Mouse (Mus musculus) fat pad, adult 2 months (tissue): ENCODE data around the gene Nrxn3.

Experiments used
- DNase-seq: peaks from one replicate; pipeline ENCODE4 v3.0.0-alpha.2; 2011; ENCODE audit warnings: low read depth, low spot score; ENCODE audit errors: extremely low read depth

The Nrxn3 gene

DNA sequence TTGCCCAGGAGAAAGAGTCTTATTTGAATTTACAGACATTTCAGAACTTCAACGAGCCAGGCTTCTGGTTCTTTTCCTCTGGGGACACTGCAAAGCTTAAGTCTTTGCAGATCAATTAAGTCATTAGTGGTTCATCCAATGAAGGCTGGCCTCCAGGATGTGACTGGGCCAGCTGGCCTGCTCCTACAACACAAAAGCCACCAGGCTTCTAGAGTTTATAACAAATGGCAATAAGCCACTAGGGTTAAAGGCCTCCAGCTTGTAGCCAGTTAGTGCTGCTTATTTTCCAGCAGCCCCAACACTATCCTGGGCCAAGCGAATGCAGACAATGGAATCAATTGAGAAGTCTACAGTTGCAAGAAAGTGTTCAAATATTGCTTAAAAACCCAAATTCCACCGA, 1304.3 kb downstream of the Nrxn3 start:
- no peak for DNase-seq

DNA sequence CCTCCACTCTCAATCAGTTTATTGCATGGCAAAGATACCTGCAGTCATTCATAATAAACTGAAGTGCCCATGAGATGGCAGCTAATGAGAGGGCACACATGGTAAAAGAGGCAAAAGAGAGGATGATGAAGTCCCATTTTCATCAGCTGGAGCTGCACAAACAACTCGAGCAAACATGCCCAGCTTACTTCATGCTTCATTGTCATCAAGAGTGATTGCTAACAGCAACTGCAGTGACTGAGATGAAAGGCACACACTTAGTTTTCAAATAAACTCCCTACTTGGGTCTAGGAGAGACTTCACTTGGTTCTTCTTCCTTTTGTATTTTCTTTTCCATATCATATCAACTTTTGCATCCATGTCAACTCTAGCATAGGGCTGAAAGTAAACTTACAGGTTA, 1318.4 kb downstream of the Nrxn3 start:
- no peak for DNase-seq

DNA sequence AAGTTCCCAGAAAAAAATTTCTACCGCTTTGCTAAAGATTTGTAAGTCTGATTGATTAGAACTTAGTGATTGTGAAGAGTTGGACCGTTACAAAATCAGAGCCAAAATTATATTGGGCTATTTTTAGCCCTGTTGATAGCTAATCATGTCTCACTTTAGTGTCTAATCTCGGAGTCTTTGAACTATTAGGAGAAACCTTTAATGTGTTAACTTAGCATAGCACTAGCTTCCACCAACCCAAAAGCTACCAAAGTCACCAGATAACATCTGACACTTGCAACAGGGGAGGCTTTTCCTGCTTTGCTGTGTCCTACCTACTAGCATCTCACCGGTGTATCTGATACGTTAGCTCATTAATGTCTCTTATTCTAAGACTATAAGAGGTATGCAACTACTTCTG, 1333.6 kb downstream of the Nrxn3 start:
- no peak for DNase-seq

DNA sequence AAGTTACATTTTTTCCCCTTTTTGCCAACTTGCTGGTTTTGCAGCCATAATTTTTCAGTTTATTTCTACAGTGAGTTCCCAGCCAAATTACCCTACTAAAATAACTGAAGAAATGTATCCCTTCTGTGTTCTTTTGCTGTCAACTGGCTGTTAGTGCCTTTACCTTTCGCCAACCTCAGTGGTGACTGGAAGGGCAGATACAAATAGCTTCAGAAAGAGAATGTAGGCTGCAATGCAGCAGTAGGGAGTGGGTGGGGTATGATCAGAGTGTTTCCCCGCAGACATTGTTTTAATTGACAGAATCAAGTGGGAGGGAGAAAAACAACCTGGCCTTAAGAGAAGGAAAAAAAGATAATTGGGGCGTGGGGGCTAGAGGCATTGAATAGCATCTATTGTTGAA, 1337.1 kb downstream of the Nrxn3 start:
- no peak for DNase-seq

DNA sequence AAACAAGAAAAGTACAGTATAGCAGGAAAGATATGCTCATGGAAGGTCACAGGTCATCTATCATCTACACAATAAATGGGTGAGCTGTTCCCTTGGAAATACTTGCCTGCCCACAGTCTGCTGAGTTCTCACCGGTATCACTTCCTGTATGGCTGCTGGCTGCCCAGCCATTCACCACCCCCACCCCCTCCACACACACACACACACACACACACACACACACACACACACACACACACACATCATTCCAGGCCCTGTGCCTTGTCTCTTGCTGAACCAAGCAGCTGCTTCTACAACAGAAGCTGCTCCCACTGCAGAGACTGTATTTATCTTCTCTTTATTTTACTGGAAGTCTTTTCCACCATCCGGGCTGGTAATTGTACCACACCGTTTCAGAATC, 1338.6 kb downstream of the Nrxn3 start:
- no peak for DNase-seq

DNA sequence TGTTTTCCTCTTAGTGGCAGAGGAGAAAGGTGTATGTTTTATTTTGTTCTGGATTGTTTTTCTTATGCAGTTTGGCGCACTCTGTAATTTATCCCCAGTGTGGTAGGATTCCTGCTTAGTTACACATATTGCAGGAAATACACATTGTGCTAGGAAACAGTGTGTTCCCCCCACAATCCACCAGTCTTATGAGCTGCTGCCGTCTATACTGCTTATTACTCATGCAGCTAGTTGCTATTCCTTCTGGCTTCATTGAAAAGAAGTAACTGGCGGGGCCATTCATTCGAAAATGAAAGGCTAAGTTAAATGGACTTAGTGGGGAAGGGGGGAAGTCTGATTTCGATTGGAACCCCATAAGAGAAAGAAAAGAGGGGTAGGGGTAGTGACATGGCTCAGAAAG, 1339.5 kb downstream of the Nrxn3 start:
- no peak for DNase-seq

DNA sequence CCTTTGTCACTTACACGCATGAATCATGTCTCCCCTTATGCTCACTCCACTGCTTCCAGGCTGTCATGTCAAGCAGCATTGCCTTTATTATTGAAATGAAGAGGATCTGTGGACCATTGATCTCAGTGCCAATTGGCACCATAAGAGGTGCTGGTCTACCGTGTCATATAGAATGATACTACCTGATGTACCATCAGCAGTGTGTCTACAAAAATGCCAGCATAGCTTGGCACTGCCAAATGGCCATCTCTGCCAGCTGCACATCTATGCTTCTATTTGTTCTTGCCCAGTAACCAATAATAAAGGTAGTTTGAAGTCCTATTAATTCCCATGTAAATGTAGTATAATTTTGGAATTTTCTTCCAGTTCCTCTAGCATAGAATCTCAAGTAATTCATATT, 1340.8 kb downstream of the Nrxn3 start:
- DNase-seq = no peak

DNA sequence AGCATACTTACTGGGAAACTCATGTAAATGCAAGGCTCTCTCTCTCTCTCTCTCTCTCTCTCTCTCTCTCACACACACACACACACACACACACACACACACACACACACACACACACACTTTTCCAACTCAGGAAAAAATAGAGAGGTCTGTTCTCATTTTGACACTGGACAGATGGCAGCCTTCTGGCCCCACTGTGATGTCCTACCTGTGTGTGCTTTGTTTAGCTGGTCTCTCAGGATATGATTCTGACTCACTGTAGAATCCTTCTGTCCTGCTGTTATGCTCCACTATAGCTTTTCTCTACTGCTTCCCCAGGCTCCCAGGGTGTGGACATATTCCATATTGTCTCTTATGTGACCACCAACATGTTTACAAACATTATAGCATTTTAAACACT, 1363.2 kb downstream of the Nrxn3 start:
- no peak for DNase-seq

DNA sequence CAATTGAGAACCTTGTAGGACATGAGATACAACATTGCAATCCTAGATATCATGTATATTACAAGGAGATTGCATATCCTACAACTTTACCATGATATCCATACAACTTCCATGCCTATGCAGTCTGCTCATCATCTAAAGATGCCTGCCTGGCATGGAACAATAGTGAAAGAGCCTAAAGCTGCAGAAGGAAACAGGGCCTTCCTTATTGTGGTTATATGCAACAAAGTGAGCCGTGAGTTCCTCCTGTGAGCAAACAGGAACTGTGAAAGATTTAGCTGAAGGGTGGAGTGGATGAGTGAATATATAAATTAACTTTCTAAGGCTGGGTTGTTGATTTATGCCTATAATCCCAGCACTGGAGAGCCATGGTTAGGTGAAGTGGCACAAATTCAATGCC, 1373.1 kb downstream of the Nrxn3 start:
- no peak for DNase-seq

DNA sequence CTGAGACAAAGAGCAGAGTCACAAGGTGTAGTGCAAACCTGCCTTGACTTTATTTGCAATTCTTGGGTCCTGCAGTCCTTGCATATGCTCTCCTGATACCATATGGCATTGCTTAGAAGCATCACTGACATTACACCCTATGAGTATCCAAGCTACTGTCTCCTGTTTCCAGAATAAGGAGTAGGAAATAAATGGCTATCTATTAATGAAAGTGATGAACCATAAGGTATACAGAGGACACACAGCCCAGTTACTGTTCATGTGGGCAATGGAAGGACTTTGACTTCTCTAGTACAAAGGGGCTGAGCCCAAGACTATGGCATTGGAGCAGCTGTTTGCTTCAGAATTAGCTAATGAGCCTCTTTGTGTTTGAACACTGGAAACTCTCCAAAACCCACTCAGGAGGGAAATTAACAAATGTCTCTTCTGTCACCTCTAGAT, 1390.7 kb downstream of the Nrxn3 start:
- DNase-seq = no peak

DNA sequence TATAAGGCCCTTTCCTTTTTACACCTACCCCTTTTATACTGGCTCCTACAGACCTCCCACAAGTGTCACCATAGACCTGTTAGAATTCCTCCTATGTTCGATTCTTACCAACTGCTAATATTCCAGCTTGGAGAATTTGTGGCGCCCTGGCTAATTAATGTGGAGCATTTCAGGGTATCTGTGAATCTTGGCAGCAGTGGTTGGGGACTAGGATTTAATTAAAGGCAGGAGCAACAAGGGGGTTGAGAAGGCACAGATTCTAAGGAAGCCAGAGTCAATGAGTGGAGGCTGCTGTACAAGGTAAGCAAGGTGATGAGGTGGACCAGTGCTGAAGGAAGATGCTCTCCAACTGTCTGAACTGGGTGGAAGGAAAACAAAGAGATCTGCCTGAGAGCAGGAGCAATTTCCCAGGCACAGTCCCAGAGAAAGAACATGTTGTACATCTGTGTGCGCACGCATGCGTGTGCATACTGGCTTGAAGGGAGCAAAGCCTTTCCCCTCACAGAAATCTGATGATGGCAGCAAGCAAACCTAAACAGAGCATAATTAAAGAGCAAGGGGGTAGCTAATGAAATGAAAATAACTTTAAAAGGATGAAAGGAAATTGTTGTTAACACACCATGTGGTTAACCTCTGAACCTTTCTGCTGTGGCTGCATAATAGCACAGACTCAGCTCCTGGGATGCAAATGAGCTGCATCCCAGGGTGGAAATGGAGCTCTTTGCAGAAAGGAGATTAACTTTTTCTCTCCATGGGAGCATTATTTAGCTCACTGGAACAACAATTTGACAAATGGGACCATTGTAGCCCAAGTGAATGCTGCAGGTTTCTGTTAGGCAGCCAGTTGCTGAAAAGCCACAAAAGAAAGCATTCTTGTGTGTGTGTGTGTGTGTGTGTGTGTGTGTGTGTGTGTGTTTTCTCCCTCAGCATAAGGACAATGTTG, 1409.5 kb downstream of the Nrxn3 start:
- no peak for DNase-seq

DNA sequence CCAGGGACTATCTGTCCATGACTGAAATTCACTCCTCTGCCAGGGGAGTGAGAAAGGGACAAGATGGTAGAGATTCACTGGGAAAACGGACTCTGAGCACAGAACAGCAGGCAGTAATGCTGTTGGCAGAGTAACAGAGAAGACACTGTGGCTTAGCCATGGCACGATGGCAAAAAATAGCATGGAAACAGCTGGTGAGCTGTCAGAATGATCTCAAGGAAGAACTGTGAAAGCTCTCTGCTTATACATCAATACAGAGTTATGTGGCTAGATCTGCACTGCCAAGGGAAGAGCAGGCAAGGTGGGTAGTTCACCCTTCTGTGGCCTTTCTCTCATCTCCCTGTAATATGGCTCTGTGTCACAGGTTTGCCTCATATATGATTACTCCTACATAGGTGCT, 1419.3 kb downstream of the Nrxn3 start:
- DNase-seq = no peak

DNA sequence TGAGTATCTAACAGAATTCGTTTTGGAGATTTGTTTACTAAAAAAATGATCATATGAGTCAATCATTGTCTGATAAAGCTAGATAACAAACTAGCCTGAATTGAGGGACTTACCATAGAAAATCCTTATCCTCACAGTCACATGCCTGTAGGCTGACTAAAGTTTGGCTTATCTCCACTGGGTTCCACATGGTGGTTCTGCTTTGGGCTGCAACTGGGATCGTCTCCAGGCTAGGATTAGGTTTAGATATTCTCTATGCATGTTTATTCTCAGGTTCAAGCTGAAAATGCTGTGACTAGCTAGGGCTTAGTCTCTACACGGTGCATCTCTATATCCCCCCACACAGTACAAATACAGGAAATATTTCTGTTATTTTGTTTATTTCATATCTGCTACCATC, 1421.6 kb downstream of the Nrxn3 start:
- DNase-seq = no peak

DNA sequence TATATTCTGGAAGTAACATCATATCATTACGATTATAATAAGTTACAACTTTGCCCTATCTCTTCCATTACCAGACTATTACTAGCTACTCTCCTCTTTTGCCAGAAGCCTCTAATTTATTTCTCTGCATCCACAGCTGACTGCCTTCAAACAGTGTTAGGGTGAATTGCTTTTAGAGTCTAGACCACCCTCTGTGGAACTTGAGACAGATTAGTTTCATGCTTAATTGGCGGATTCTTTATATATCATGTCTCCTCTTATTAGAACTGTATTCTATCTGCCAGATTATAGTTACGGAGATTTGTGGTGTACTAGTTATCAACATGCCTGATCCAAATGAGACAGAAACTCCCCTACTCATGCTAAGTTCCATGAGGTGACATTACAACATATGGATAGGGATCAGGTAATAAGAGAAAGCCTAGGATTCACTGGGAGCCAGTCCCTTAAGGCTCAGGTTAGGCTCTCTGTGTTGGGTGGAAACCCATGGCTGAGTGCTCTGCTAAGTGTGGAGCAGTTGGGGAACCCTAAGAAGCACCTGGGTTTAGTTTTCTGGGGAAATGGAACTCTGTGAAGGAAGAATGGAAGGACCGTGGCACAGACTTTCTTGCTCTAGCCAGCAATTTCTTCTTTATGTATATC, 1435.6 kb downstream of the Nrxn3 start:
- no peak for DNase-seq

DNA sequence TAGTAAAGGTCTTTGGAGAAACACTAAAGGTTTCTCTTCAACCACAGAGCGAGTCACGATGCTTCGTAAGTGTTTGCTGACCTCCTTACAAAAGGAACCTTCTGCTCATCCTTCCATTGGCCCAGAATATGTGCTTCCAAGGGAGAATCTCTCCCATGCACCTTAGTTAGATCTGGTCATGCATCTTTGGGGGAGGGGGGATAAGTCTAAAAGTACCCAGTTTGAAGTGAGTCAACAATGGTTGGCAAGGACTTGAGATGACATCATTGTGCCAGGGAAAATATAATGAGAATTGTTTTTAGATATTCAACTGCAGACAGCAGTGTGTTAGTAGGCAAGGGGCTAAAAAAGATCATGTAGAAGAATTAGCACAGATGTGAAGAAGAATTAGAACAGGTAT, 1437.2 kb downstream of the Nrxn3 start:
- DNase-seq = no peak

DNA sequence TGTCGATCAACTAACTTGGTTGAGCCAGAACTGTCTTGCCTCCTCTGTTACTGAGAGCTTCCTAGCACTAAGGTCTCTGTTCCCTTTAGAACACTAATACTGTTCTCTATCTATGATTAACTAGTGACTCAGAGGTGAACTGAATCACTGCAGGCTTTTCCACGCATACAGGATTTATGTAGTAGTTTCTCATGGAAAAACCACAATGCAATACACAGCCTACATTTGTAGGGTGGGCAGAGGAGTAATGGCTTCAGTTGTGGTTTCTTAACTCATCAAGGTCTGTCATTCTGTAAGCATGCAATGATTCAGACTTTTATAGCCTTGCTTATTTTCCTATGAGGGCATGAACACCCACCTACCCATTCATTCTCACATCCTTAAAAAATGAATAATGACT, 1443.4 kb downstream of the Nrxn3 start:
- no peak for DNase-seq

DNA sequence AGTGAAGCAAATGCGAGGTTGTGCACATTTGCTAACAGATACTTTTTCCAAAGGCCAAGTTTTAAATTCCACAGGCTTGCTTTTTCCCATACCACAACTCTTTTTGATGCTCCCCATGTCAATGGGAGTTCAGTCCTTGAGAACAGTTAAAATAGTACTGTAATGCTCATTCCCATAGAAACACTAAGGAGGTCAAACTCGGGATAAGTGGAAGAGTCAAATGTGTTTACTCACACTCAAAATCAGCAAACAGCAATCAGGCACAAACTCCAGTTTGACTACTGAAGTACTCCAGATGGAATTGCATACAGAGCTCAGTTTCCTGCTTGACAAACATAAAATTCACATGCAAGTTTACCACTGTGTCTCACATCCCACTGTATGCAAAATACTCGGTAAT, 1458.9 kb downstream of the Nrxn3 start:
- no peak for DNase-seq

DNA sequence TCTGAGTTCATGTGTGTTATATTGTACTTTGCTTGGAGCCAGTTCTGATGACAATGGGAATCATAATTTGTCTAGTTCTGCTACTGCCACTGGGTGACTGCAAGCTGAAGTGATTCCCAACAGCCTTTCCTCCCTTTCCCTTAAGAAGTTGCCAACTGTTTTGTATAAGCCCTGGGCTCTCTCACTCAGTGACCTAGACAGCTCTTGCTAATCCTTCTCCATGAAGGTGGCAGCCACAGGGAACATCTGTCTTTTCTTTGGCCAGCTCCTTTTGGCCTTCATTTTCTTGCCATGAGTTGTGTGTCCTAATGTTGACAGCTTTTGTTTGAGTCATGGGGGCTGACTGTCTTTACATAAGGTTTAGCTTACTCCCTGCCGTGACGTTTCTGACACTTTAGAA, 1460.3 kb downstream of the Nrxn3 start:
- no peak for DNase-seq

DNA sequence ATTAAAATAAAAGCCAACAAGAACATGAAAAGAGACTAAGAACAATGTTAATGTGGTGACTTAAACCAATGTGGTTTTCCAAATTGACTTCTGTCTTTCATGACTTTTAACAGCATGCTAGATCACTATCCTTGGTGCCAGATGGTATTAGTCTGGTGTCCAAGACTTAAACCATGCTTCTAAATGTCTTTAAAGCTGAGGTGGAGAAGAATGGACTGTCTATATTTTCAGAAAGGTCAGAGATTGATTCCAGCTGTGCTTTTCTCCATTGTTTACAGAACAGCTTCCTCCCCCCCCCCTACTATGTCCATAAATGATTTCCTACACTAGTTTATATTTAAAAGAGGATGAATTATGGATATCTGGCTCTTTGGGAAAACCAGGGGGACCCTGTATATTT, 1473.5 kb downstream of the Nrxn3 start:
- no peak for DNase-seq

DNA sequence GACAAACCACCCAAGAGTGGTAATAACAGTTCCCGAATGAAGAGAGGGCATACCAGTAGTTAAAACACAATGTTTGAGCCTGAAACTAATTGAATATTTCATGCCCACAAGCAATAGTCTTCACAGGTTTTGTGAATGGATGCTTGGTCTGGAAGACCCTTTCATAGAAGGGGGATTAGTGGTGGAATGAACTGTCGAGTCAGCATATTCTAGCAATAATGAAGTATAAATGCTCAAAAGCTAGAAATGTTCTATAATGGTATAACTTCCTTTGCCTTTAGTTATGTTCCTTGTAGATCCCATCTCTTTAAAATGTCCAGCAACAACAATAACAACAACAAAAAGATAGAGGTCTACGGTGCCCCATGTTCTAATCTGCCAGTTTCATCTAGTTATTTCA, 1475.3 kb downstream of the Nrxn3 start:
- DNase-seq = no peak

DNA sequence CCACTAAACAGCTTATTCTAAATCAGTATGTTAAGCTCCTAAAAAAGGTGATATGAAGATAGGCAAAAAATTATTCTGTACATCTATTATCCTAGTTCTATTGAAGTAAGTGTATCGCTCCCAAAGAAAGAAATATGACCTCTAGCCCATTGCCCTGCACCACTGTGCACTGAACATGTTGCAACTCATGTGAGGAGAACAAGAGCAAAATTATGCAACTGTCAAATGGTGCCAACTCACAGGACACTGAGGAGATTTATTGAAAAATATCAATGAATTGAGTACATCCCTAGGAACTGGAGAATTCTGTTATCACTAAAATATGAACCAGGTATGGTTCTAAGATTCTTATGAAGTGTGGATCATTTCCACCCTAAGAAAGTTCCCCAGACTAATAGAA, 1479.8 kb downstream of the Nrxn3 start:
- peak; percentile 70 for DNase-seq

DNA sequence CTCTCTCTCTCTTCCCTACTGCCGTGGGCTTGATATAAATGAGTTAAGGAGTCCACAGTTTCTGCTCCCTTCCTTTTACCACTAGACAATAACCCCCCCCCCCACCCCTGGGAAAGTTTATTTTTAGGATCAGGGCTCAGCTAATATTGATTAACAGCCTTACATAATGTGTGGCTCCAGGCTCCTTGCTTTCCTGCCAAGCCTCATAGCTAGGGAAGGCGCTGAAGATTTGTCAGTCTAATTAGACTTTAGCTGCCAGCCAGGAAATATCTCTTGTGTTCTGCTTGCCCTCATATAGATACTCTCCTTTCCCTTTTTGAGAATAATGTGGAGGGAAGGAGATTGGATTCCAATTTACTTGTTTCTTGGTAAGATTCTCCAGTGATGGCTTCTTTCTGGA, 1488.7 kb downstream of the Nrxn3 start:
- no peak for DNase-seq

DNA sequence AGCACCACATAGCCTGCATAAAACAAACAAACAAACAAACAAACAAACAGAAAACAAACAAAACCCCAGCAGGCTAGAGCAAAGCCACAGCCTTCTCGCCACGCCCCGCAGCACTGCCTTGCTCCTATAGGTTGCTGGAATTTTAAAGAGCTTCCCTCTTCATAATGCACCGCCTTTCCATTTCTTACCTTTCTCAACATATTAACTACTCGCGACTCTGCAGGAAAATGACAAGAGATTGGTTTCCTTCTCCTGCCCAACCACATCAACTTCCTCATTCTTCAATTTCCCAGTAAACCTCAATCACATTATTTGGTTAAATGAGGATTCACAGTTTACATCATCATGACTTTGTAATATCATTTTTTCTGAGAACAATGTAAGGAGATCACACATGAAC, 1494.4 kb downstream of the Nrxn3 start:
- no peak for DNase-seq
